Mouse (Mus musculus): ENCODE measurements around the gene Cav1.

DNA sequence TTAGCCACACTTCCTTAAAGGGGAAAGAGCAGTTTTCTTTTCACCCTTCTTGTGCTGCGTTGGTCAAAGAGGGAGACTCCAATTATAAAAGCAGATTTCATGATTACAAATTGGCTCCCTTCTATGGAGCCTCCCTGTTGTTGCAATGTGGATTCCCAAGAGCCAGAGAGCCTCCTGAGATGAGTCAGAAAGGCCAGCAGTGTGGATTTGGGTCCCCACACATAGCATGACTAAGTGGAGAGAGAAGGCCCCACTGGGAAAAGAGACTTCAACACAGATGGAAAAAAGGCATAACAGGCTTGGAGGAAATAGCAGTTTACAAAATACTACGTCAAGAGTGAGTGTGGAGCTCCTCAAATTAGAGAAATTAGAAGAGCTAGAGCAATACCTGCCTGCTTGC lies 3.1 kb downstream of the Cav1 start:
- TF ChIP-seq CTCF (IDR thresholded peaks at IDR 0.05; ENCODE audit: extremely low read depth, insufficient read depth, insufficient read length, insufficient replicate concordance) (no peak), POLR2A (IDR thresholded peaks at IDR 0.05; ENCODE audit: low read depth, low read length) (no peak)

Measured in spleen, adult 2 months (tissue).